Mouse (Mus musculus): ENCODE results near the gene 2300003K06Rik. TPM values are rescaled to one million over a fixed set of nuclear protein-coding genes. Genes with fewer than 3 reads are reported as not detected.

The 2300003K06Rik gene
- polyA plus RNA-seq (2017; shearing (Covaris generic)), result not detected

DNA sequence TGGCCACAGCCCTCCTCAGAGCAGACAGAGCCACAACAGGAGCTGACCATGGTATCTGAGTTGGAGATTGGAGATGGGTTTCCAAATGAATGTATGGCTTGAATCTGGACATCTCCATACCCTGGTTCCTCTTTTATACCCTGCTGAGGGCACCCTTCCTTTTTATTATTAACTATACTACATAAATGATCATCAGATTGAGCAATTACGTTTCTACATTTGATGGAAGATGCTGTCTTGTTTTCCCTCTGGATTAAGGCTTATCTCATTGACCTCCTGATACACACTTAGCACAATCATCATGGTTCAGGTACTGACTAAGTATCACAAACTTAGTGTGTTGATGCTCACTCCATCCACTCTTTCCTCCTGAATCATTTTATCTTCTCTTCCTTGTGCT, at the start of gene 2300003K06Rik:
Gene 2300003K06Rik, minus strand, starts transcription at position 101 of the 400 bp plus-strand sequence.

DNA sequence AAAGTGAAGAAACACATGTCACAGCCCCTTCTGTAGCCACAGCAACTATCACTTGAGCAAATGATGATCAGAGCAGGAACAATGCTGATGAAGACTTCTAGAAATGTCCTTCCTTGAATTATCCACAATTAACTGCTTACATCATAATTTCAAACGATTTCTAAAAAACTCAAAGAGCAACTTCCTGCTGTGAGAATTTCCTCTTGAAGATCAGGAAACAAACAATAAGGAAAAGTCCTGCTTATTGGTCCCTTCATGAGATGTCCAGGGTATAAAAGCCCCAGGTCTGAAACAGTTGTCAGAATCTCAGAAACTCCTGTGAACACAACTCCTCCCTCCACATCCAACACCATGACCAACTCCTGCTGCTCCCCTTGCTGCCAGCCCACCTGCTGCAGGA, 41.0 kb upstream of the 2300003K06Rik start, which contains the start of gene Gm11567:
Gene Gm11567, plus strand, starts transcription at position 301 of the 400 bp plus-strand sequence.

DNA sequence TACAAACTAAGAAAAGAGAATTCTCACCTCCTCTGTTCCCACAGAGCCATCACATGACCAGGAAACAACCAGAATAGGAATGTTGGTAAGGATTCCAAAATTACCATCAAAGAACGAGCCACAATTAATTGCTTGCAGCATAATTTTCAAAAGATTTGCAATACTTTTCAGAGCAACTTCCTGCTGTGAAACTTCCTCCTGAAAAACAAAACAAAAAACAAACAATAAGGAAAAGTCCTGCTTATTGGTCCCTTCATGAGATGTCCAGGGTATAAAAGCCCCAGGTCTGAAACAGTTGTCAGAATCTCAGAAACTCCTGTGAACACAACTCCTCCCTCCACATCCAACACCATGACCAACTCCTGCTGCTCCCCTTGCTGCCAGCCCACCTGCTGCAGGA, 35.2 kb upstream of the 2300003K06Rik start, which contains the start of gene Krtap9-1:
Gene Krtap9-1, plus strand, starts transcription at position 301 of the 400 bp plus-strand sequence.

DNA sequence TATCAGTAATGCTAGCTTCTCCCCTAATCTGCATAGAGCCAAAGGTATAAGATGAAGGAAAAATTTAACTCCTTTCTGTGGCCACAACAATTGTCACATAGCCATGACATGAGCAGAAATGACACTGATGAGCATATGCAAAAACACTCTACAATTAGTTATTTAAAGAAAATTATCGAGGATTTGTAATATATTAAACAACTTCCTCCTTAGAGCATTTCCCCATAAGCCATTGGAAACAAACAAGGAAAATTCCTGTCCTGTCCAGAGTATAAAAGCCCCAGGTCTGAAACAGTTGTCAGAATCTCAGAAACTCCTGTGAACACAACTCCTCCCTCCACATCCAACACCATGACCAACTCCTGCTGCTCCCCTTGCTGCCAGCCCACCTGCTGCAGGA, 26.3 kb upstream of the 2300003K06Rik start, which contains the start of gene Gm11559:
Gene Gm11559, plus strand, starts transcription at position 301 of the 400 bp plus-strand sequence.

DNA sequence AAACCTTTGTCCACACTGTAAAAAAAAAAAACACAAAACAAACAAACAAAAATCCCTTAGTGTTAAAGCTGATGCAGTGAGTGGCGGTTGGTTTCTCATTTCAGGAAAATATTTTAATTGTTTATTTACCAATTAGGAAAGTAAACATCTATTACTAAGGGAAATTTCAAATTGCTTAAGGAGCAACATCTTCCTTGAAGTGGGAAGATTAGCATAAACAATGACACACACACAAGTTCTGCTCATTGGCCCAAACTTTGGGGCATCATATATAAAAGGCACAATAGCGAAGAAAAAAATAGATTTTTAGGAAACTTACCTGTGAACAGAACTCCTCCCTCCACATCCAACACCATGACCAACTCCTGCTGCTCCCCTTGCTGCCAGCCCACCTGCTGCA, 19.8 kb upstream of the 2300003K06Rik start, which contains the start of gene Gm11568:
Gene Gm11568, plus strand, starts transcription at position 301 of the 400 bp plus-strand sequence.

DNA sequence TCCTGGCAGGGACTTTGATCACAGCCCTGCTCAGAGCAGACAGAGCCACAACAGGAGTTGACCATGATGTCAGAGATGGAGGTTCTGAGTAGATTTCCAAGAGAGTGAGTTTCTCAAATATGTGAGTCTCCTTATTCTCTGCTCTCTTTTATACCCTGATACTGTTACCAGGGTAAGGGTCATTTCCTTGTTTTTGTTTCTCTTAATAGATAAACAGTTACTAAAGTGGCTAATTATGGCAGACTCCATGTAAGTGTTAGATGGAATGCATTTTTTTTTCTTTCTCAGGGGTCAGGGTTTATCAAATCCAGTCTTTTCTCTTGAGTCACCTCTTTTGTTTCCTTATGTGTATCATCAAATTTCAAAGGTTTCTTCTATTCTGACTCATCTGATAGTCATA, 13.6 kb upstream of the 2300003K06Rik start, which contains the start of gene Krtap4-16:
Gene Krtap4-16, minus strand, starts transcription at position 101 of the 400 bp plus-strand sequence.

DNA sequence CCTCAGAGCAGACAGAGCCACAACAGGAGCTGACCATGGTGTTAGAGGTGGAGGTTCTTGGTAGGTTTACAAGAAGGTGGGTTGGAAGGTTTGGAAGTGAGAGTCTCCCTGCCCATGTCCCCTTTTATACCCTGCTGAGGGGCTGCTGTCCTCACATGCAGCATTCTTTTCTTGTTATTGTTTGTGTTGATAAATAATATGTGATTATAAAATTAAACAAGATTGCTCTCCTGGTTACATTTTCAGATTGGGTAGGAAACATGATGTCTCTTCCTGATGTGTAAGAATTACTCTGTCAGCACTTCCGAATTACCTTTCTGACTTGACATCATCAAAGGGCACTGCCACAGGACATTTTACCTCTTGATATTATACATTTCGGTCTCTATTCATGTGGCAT, 22.3 kb downstream of the 2300003K06Rik start, which contains the start of gene Gm11564:
Gene Gm11564, minus strand, starts transcription at position 101 of the 400 bp plus-strand sequence.

DNA sequence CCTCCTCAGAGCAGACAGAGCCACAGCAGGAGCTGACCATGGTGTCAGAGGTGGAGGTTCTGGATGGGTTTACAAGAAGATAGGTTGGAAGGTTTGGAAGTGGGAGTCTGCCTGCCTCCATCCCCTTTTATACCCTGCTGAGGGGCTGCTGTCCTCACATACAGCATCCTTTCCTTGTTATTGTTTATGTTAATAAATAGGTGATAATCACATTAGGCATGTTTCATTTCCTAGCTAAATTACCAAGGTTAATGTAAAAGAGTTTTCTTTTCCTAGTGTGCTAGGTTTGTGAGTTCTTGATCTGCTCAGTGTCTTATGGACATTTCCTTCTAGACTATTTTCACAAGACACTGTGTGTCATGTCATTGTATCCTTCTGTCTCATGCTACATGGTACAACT, 28.1 kb downstream of the 2300003K06Rik start, which contains the start of gene Krtap4-13:
Gene Krtap4-13, minus strand, starts transcription at position 101 of the 400 bp plus-strand sequence.

DNA sequence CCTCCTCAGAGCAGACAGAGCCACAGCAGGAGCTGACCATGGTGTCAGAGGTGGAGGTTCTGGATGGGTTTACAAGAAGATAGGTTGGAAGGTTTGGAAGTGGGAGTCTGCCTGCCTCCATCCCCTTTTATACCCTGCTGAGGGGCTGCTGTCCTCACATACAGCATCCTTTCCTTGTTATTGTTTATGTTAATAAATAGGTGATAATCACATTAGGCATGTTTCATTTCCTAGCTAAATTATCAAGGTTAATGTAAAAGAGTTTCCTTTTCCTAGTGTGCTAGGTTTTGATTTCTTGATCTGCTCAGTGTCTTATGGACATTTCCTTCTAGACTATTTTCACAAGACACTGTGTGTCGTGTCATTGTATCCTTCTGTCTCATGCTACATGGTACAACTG, 33.5 kb downstream of the 2300003K06Rik start, which contains the start of gene Gm11554:
Gene Gm11554, minus strand, starts transcription at position 101 of the 400 bp plus-strand sequence.

DNA sequence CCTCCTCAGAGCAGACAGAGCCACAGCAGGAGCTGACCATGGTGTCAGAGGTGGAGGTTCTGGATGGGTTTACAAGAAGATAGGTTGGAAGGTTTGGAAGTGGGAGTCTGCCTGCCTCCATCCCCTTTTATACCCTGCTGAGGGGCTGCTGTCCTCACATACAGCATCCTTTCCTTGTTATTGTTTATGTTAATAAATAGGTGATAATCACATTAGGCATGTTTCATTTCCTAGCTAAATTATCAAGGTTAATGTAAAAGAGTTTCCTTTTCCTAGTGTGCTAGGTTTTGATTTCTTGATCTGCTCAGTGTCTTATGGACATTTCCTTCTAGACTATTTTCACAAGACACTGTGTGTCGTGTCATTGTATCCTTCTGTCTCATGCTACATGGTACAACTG, 39.0 kb downstream of the 2300003K06Rik start, which contains the start of gene Gm11569:
Gene Gm11569, minus strand, starts transcription at position 101 of the 400 bp plus-strand sequence.

DNA sequence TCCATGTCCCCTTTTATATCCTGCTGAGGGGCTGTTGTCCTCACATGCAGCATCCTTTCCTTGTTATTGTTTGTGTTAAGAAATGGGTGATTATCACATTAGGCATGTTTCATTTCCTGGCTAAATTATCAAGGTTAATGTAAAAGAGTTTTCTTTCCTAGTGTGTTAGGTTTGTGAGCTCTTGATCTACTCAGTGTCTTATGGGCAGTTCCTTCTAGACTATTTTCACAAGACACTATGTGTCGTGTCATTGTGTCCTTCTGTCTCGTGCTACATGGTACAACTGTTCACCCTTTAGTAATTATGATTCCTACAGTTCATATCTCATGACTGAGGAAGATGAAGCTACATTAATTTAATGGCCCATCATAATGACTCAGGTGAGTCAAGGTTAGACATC, 44.5 kb downstream of the 2300003K06Rik start, which contains the start of gene Gm11596:
Gene Gm11596, minus strand, starts transcription at position 101 of the 400 bp plus-strand sequence.

Other genes with a start within 250 kb of the 2300003K06Rik start
- gene Krtap1-3, start 246.7 kb downstream of the 2300003K06Rik start, polyA plus RNA-seq (2017; shearing (Covaris generic)), result not detected
- gene Krtap9-3, start 240.0 kb downstream of the 2300003K06Rik start, polyA plus RNA-seq (2017; shearing (Covaris generic)), result not detected
- not detected for gene Gm11938, start 234.8 kb downstream of the 2300003K06Rik start, polyA plus RNA-seq (2017; shearing (Covaris generic))
- gene Gm11937, start 227.9 kb downstream of the 2300003K06Rik start, polyA plus RNA-seq (2017; shearing (Covaris generic)), result not detected
- not detected for gene Krtap2-4, start 223.2 kb downstream of the 2300003K06Rik start, polyA plus RNA-seq (2017; shearing (Covaris generic))
- gene Gm11562, start 217.6 kb downstream of the 2300003K06Rik start, polyA plus RNA-seq (2017; shearing (Covaris generic)), result not detected
- not detected for gene Krtap4-1, start 209.8 kb downstream of the 2300003K06Rik start, polyA plus RNA-seq (2017; shearing (Covaris generic))
- not detected for gene Krtap4-2, start 203.0 kb downstream of the 2300003K06Rik start, polyA plus RNA-seq (2017; shearing (Covaris generic))
- gene Krtap4-7, start 194.0 kb downstream of the 2300003K06Rik start, polyA plus RNA-seq (2017; shearing (Covaris generic)), result not detected
- not detected for gene Gm11555, start 187.8 kb downstream of the 2300003K06Rik start, polyA plus RNA-seq (2017; shearing (Covaris generic))
- not detected for gene Gm11563, start 179.1 kb downstream of the 2300003K06Rik start, polyA plus RNA-seq (2017; shearing (Covaris generic))
- gene Krtap4-6, start 172.1 kb downstream of the 2300003K06Rik start, polyA plus RNA-seq (2017; shearing (Covaris generic)), result not detected
- gene Gm14190, start 147.3 kb downstream of the 2300003K06Rik start, polyA plus RNA-seq (2017; shearing (Covaris generic)), result not detected
- not detected for gene Gm14180, start 103.8 kb downstream of the 2300003K06Rik start, polyA plus RNA-seq (2017; shearing (Covaris generic))
- not detected for gene Gm11595, start 65.2 kb downstream of the 2300003K06Rik start, polyA plus RNA-seq (2017; shearing (Covaris generic))
- gene Krtap4-8, start 57.4 kb downstream of the 2300003K06Rik start, polyA plus RNA-seq (2017; shearing (Covaris generic)), result not detected
- not detected for gene Krtap4-9, start 52.9 kb downstream of the 2300003K06Rik start, polyA plus RNA-seq (2017; shearing (Covaris generic))
- not detected for gene Gm11596, start 44.6 kb downstream of the 2300003K06Rik start, polyA plus RNA-seq (2017; shearing (Covaris generic))
- gene Gm11569, start 39.1 kb downstream of the 2300003K06Rik start, polyA plus RNA-seq (2017; shearing (Covaris generic)), result not detected
- not detected for gene Gm11554, start 33.6 kb downstream of the 2300003K06Rik start, polyA plus RNA-seq (2017; shearing (Covaris generic))
- not detected for gene Krtap4-13, start 28.2 kb downstream of the 2300003K06Rik start, polyA plus RNA-seq (2017; shearing (Covaris generic))
- not detected for gene Gm11564, start 22.4 kb downstream of the 2300003K06Rik start, polyA plus RNA-seq (2017; shearing (Covaris generic))
- gene Krtap4-16, start 13.5 kb upstream of the 2300003K06Rik start, polyA plus RNA-seq (2017; shearing (Covaris generic)), result not detected
- not detected for gene Gm11568, start 19.9 kb upstream of the 2300003K06Rik start, polyA plus RNA-seq (2017; shearing (Covaris generic))
- gene Gm11559, start 26.4 kb upstream of the 2300003K06Rik start, polyA plus RNA-seq (2017; shearing (Covaris generic)), result not detected
- gene Krtap9-1, start 35.3 kb upstream of the 2300003K06Rik start, polyA plus RNA-seq (2017; shearing (Covaris generic)), result not detected
- gene Gm11567, start 41.1 kb upstream of the 2300003K06Rik start, polyA plus RNA-seq (2017; shearing (Covaris generic)), result not detected
- gene Krtap31-1, start 69.9 kb upstream of the 2300003K06Rik start, polyA plus RNA-seq (2017; shearing (Covaris generic)), result not detected
- not detected for gene Gm11565, start 76.7 kb upstream of the 2300003K06Rik start, polyA plus RNA-seq (2017; shearing (Covaris generic))
- gene Krtap31-2, start 98.2 kb upstream of the 2300003K06Rik start, polyA plus RNA-seq (2017; shearing (Covaris generic)), result not detected
- gene Krtap9-5, start 110.4 kb upstream of the 2300003K06Rik start, polyA plus RNA-seq (2017; shearing (Covaris generic)), result not detected
- not detected for gene Krtap29-1, start 141.0 kb upstream of the 2300003K06Rik start, polyA plus RNA-seq (2017; shearing (Covaris generic))
- gene Krtap16-1, start 148.5 kb upstream of the 2300003K06Rik start, polyA plus RNA-seq (2017; shearing (Covaris generic)), result not detected
- not detected for gene Krtap17-1, start 155.9 kb upstream of the 2300003K06Rik start, polyA plus RNA-seq (2017; shearing (Covaris generic))
- not detected for gene Krt33a, start 178.1 kb upstream of the 2300003K06Rik start, polyA plus RNA-seq (2017; shearing (Covaris generic))
- not detected for gene Krt33b, start 191.8 kb upstream of the 2300003K06Rik start, polyA plus RNA-seq (2017; shearing (Covaris generic))
- not detected for gene Krt34, start 203.5 kb upstream of the 2300003K06Rik start, polyA plus RNA-seq (2017; shearing (Covaris generic))
- gene Krt31, start 212.5 kb upstream of the 2300003K06Rik start, polyA plus RNA-seq (2017; shearing (Covaris generic)), result not detected

All from CD4-positive, CD25-positive, alpha-beta regulatory T cell, adult 9 weeks (primary cell).